Mouse (Mus musculus): ENCODE measurements around the gene Hist1h4c. TPM values are rescaled to one million over a fixed set of nuclear protein-coding genes. Genes with fewer than 3 reads are reported as not detected.
"Not testable (repeated sequence)": the region's sequence is repeated elsewhere in the genome, so short reads cannot be mapped to it uniquely, and the experiment has no call there.

Hist1h4c gene
- polyA plus RNA-seq, 1 experiment from 2014 or later: 2.9 TPM

DNA sequence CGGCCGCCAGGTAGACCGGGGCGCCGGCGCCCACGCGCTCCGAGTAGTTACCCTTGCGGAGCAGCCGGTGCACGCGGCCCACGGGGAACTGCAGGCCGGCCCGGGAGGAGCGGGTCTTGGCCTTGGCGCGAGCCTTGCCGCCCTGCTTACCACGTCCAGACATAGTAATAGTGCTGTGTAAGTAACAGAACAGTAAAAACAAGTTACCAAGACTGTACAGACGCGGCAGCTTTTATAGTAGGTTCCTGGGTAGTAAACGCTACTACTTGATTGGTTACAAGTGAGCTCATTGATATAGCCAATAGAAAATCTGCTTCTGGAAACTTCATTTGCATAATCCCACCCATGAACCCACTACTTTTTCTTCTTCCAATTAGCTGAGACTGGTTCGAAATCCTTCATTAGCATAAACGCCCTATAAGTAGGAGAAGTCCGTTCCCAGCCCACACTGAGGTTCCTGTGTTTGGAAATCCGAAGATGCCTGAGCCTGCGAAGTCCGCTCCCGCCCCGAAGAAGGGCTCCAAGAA is 14.4 kb downstream of the Hist1h4c start, which contains the start of the genes Hist1h2ac and Hist1h2bc:
Gene Hist1h2ac (minus strand): TSS at position 194 of the 527 bp plus-strand sequence.
Gene Hist1h2bc (plus strand): TSS at position 445 of the 527 bp plus-strand sequence.
- Histone ChIP-seq H3K9me3 (ENCODE audit: control insufficient read depth) (no peaks in the 10 kb centered on the region), H3K27ac (ENCODE audit: low read depth, low read length) (peak within 1 kb of the TSS; percentile 95), H3K4me2 (replicated peaks; ENCODE audit: low read depth) (peak within 1 kb of the TSS; percentile 61), H3K4me3 (ENCODE audit: low read depth, low read length) (peak within 1 kb of the TSS; percentile 48), H3K4me1 (replicated peaks; ENCODE audit: control insufficient read depth, insufficient read depth, low read length) (0 out of 2 replicates have a peak, but pooled peaks cover 3% of the 10 kb centered on the region), H3K9ac (ENCODE audit: low read depth, low read length) (peak within 1 kb of the TSS; percentile 60), H3K36me3 (ENCODE audit: control insufficient read depth, insufficient read depth) (no peaks in the 10 kb centered on the region), H3K27me3 (replicated peaks; ENCODE audit: control insufficient read depth, insufficient read depth, low read length) (no peaks in the 10 kb centered on the region)
- peak; percentile 92 for ATAC-seq
- WGBS: 0% methylated on average over 32 of the region's 32 CpGs
- TF ChIP-seq CTCF (IDR thresholded peaks at IDR 0.05; ENCODE audit: low read depth): no peak; the same call in 1 of the 2 replicates

DNA sequence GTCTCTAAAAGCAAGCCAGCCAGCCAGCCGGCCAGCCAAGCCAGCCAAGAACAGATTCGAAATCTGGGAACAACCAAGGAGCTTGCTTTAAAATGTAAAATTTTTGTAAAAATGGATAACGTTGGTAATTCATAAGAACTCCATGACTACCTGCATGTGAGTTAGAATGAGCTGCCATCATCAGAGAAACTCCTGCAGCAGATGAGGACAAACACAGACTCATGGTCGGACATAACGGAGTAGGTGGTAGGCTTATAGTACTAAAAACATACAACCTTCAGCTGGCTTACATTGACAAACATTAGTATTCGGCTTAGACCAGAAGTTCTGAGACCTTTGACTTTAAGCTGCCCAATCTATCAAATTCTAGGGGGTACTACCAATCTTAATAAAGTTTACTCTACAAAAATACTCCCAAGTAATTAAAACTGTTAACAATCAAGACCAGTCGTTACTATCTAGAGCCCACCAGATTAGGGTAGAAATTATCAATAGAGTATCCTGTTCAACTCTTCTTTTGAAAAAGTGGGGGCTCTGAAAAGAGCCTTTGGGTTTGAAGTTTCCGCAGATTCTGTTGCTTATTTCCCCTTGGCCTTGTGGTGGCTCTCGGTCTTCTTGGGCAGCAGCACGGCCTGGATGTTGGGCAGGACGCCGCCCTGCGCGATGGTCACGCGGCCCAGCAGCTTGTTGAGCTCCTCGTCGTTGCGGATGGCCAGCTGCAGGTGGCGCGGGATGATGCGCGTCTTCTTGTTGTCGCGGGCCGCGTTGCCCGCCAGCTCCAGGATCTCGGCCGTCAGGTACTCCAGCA is 15.1 kb downstream of the Hist1h4c start:
- Histone ChIP-seq H3K4me2 (replicated peaks; ENCODE audit: low read depth) (peak overlapping the region; percentile 61), H3K9ac (ENCODE audit: low read depth, low read length) (peak overlapping the region; percentile 31; the same call in 1 of the 2 replicates), H3K4me3 (ENCODE audit: low read depth, low read length) (peak overlapping the region; percentile 48), H3K27ac (ENCODE audit: low read depth, low read length) (peak overlapping the region; percentile 77)
- ATAC-seq: peak; percentile 32
- WGBS: 8% methylated on average over 14 of the region's 30 CpGs
- H3K9me3 ChIP-seq (ENCODE audit: control insufficient read depth); H3K4me1 ChIP-seq (replicated peaks; ENCODE audit: control insufficient read depth, insufficient read depth, low read length); H3K27me3 ChIP-seq (replicated peaks; ENCODE audit: control insufficient read depth, insufficient read depth, low read length); H3K36me3 ChIP-seq (ENCODE audit: control insufficient read depth, insufficient read depth): not testable (repeated sequence)

DNA sequence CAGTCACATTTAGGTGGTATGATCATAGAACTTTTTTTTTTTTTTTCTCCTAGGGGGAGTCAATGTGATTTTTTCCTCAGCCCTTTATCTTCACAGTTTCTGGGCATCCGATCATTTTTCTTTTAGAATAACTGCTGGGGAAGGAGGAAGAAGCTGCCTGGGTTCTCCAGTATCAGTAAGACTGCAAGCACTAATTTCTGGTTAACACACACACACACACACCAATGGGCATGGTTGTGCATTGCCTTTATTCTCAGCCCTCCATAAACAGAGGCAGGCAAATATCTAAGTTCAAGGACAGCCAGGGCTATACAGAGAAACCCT is 15.7 kb downstream of the Hist1h4c start:
- Histone ChIP-seq H3K4me2 (replicated peaks; ENCODE audit: low read depth) (peak overlapping the region; percentile 61), H3K27me3 (replicated peaks; ENCODE audit: control insufficient read depth, insufficient read depth, low read length) (no peaks in the 10 kb centered on the region), H3K27ac (ENCODE audit: low read depth, low read length) (0 out of 2 replicates have a peak overlapping the region, but pooled peaks have one; percentile 60), H3K36me3 (ENCODE audit: control insufficient read depth, insufficient read depth) (no peaks in the 10 kb centered on the region), H3K4me1 (replicated peaks; ENCODE audit: control insufficient read depth, insufficient read depth, low read length) (no peaks in the 10 kb centered on the region), H3K9me3 (ENCODE audit: control insufficient read depth) (no peaks in the 10 kb centered on the region), H3K4me3 (ENCODE audit: low read depth, low read length) (peak overlapping the region; percentile 48), H3K9ac (ENCODE audit: low read depth, low read length) (peak overlapping the region; percentile 31; the same call in 1 of the 2 replicates)
- WGBS: 20% methylated on average over 1 of the region's 1 CpGs
- no peak for TF ChIP-seq CTCF (IDR thresholded peaks at IDR 0.05; ENCODE audit: low read depth)
- no peak for ATAC-seq

DNA sequence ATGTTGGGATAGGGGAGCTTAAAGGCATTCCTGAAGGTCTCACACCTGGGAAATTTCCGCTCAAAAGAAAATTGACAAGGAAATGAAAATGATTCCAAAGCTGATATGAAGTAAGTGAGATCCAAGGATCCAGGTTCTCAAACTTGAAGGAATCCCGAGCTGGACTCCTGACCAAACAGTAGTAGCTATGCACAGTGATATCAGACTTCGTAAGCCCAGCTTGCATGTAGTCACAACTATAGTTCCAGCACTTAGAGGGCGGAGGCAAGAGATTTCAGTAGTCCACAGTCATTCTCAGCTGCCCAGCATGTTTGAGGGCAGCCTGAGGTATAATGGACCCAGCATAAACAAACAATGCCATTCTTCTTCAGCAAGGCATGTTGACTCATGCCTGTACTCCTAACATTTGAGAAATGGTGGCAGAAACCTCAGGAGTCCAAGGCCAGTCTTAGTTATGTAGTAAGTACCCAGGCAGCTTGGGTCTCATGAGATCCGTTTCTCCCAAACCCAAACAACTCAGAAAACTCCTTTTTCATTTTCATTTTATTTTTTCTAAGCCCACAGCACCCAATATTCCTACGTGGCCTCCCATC is 16.2 kb downstream of the Hist1h4c start:
- 78% methylated on average over 6 of the region's 6 CpGs for WGBS
- Histone ChIP-seq H3K27ac (ENCODE audit: low read depth, low read length) (no peak overlapping the region), H3K4me1 (replicated peaks; ENCODE audit: control insufficient read depth, insufficient read depth, low read length) (no peaks in the 10 kb centered on the region), H3K9ac (ENCODE audit: low read depth, low read length) (no peak overlapping the region), H3K4me2 (replicated peaks; ENCODE audit: low read depth) (peak overlapping the region; percentile 61; the same call in 1 of the 2 replicates), H3K36me3 (ENCODE audit: control insufficient read depth, insufficient read depth) (no peaks in the 10 kb centered on the region), H3K4me3 (ENCODE audit: low read depth, low read length) (no peak overlapping the region), H3K9me3 (ENCODE audit: control insufficient read depth) (no peaks in the 10 kb centered on the region), H3K27me3 (replicated peaks; ENCODE audit: control insufficient read depth, insufficient read depth, low read length) (no peaks in the 10 kb centered on the region)
- ATAC-seq: no peak
- TF ChIP-seq CTCF (IDR thresholded peaks at IDR 0.05; ENCODE audit: low read depth): no peak

DNA sequence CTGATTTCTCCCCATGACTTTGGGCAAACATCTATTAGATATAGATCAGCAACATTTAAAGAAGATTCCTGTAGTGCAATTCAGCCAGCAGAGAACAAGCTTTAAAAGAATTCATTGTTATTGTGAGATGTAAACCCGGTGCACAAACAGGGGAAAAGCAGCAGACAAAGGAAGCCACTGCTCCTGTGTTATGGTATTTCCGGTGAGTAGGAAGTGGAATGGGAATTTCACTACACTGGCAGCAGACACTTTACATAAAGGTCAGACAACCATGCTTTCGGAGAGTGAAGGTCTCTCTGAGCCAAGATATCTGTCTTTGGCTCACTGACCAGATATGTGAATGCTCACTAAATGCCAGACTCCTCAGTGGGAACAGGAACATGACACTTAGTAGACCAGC is 35.7 kb downstream of the Hist1h4c start:
- H3K27me3 ChIP-seq (replicated peaks; ENCODE audit: control insufficient read depth, insufficient read depth, low read length): no peaks in the 10 kb centered on the region
- no peak overlapping the region for H3K4me3 ChIP-seq (ENCODE audit: low read depth, low read length)
- TF ChIP-seq CTCF (IDR thresholded peaks at IDR 0.05; ENCODE audit: low read depth): no peak
- ATAC-seq: no peak
- H3K9ac ChIP-seq (ENCODE audit: low read depth, low read length): no peak overlapping the region
- WGBS: 56% methylated on average over 3 of the region's 3 CpGs
- no peaks in the 10 kb centered on the region for H3K4me1 ChIP-seq (replicated peaks; ENCODE audit: control insufficient read depth, insufficient read depth, low read length)
- H3K9me3 ChIP-seq (ENCODE audit: control insufficient read depth): no peaks in the 10 kb centered on the region
- H3K4me2 ChIP-seq (replicated peaks; ENCODE audit: low read depth): no peak overlapping the region
- H3K36me3 ChIP-seq (ENCODE audit: control insufficient read depth, insufficient read depth): no peaks in the 10 kb centered on the region
- no peak overlapping the region for H3K27ac ChIP-seq (ENCODE audit: low read depth, low read length)

DNA sequence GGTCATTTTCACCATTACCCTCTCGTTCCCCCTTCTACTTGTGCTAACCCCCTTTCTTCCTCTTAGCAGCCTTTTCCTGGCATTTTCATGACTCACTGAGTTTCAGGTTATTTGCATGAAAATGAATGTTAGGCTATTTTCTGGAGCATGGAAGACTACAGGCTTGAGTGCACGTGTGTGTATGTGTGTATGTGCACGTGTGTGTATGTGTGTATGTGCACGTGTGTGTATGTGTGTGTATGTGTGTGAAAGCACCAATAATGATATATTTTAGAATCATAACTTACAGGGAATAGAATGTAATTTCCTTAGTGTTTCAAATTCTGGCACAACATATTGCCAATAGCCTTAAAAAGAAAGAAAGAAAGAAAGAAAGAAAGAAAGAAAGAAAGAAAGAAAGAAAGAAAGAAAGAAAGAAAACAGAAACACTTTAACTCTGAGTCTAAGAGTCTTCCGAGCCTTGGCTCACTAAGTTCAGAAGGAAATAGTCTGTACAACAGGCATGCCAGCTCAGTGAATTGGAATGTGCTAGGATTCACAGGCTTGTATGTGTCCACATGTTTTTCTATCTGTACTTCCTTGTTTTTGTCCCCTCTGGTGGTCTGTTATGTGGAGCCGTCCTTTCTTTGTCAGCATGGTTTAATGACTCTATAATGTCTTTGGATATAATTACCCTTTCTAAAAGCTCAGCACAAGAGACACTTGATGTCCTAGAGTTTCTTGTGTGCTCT is 38.5 kb downstream of the Hist1h4c start:
- no peak overlapping the region for H3K27ac ChIP-seq (ENCODE audit: low read depth, low read length)
- no peaks in the 10 kb centered on the region for H3K27me3 ChIP-seq (replicated peaks; ENCODE audit: control insufficient read depth, insufficient read depth, low read length)
- ATAC-seq: no peak
- H3K9ac ChIP-seq (ENCODE audit: low read depth, low read length): no peak overlapping the region
- no peak for TF ChIP-seq CTCF (IDR thresholded peaks at IDR 0.05; ENCODE audit: low read depth)
- 68% methylated on average over 6 of the region's 6 CpGs for WGBS
- H3K4me1 ChIP-seq (replicated peaks; ENCODE audit: control insufficient read depth, insufficient read depth, low read length): no peaks in the 10 kb centered on the region
- H3K9me3 ChIP-seq (ENCODE audit: control insufficient read depth): no peaks in the 10 kb centered on the region
- H3K4me2 ChIP-seq (replicated peaks; ENCODE audit: low read depth): no peak overlapping the region
- H3K4me3 ChIP-seq (ENCODE audit: low read depth, low read length): no peak overlapping the region
- H3K36me3 ChIP-seq (ENCODE audit: control insufficient read depth, insufficient read depth): no peaks in the 10 kb centered on the region

Small RNA genes lying within 50 kb of the gene (microRNA-seq; reads per million reads assigned to microRNA genes)
- gene Gm44314 (not detected), gene Gm44350 (not detected)

Other genes starting within 250 kb of the Hist1h4c start
- gene Btn1a1, start 232.6 kb downstream of the Hist1h4c start, polyA plus RNA-seq (2015; fragmentation: Nextera tagmentation; extraction: Ambion mirVana): not detected in 2 replicates
- gene Btn2a2, start 209.6 kb downstream of the Hist1h4c start, polyA plus RNA-seq (2015; fragmentation: Nextera tagmentation; extraction: Ambion mirVana): not detected in 2 replicates
- gene Hist1h4h, start 167.4 kb downstream of the Hist1h4c start, polyA plus RNA-seq (2015; fragmentation: Nextera tagmentation; extraction: Ambion mirVana): 6.1 and 8.1 TPM in 2 replicates
- 2.7 and 3.0 TPM in 2 replicates for gene Hist1h2af, start 164.5 kb downstream of the Hist1h4c start, polyA plus RNA-seq (2015; fragmentation: Nextera tagmentation; extraction: Ambion mirVana)
- 1.2 and 2.1 TPM in 2 replicates for gene Hist1h3g, start 163.0 kb downstream of the Hist1h4c start, polyA plus RNA-seq (2015; fragmentation: Nextera tagmentation; extraction: Ambion mirVana)
- 0.18 and 0.23 TPM in 2 replicates for gene Hist1h2bh, start 155.1 kb downstream of the Hist1h4c start, polyA plus RNA-seq (2015; fragmentation: Nextera tagmentation; extraction: Ambion mirVana)
- gene Hist1h3f, start 154.4 kb downstream of the Hist1h4c start, polyA plus RNA-seq (2015; fragmentation: Nextera tagmentation; extraction: Ambion mirVana): 0.37 TPM in 1 of 2 replicates, not detected in the other
- gene Hist1h4f, start 146.8 kb downstream of the Hist1h4c start, polyA plus RNA-seq (2015; fragmentation: Nextera tagmentation; extraction: Ambion mirVana): 0.46 TPM in 1 of 2 replicates, not detected in the other
- 0.13 and 0.21 TPM in 2 replicates for gene Hist1h1d, start 145.2 kb downstream of the Hist1h4c start, polyA plus RNA-seq (2015; fragmentation: Nextera tagmentation; extraction: Ambion mirVana)
- gene Hist1h3e, start 136.1 kb downstream of the Hist1h4c start, polyA plus RNA-seq (2015; fragmentation: Nextera tagmentation; extraction: Ambion mirVana): 2.2 and 2.4 TPM in 2 replicates
- gene Hist1h2ae, start 127.2 kb downstream of the Hist1h4c start, polyA plus RNA-seq (2015; fragmentation: Nextera tagmentation; extraction: Ambion mirVana): 17.7 and 24.0 TPM in 2 replicates
- gene Hist1h2bg, start 127.1 kb downstream of the Hist1h4c start, polyA plus RNA-seq (2015; fragmentation: Nextera tagmentation; extraction: Ambion mirVana): 3.1 and 4.4 TPM in 2 replicates
- gene Hist1h2bf, start 124.3 kb downstream of the Hist1h4c start, polyA plus RNA-seq (2015; fragmentation: Nextera tagmentation; extraction: Ambion mirVana): 0.64 and 1.3 TPM in 2 replicates
- gene Hist1h2ad, start 124.1 kb downstream of the Hist1h4c start, polyA plus RNA-seq (2015; fragmentation: Nextera tagmentation; extraction: Ambion mirVana): 0.97 and 1.3 TPM in 2 replicates
- 1.6 and 2.3 TPM in 2 replicates for gene Hist1h3d, start 122.7 kb downstream of the Hist1h4c start, polyA plus RNA-seq (2015; fragmentation: Nextera tagmentation; extraction: Ambion mirVana)
- 34.7 and 35.3 TPM in 2 replicates for gene Hist1h4d, start 116.9 kb downstream of the Hist1h4c start, polyA plus RNA-seq (2015; fragmentation: Nextera tagmentation; extraction: Ambion mirVana)
- gene Hist1h2be, start 77.3 kb downstream of the Hist1h4c start, polyA plus RNA-seq (2015; fragmentation: Nextera tagmentation; extraction: Ambion mirVana): 0.30 and 0.46 TPM in 2 replicates
- 6.8 and 6.9 TPM in 2 replicates for gene Hist1h1e, start 75.9 kb downstream of the Hist1h4c start, polyA plus RNA-seq (2015; fragmentation: Nextera tagmentation; extraction: Ambion mirVana)
- gene Hist1h2ac, start 14.5 kb downstream of the Hist1h4c start, polyA plus RNA-seq (2015; fragmentation: Nextera tagmentation; extraction: Ambion mirVana): 0.46 TPM in 2 replicates
- gene Hist1h2bc, start 14.3 kb downstream of the Hist1h4c start, polyA plus RNA-seq (2015; fragmentation: Nextera tagmentation; extraction: Ambion mirVana): 211 and 224 TPM in 2 replicates
- gene Hist1h1t, start 2.6 kb downstream of the Hist1h4c start, polyA plus RNA-seq (2015; fragmentation: Nextera tagmentation; extraction: Ambion mirVana): not detected in 2 replicates
- gene Hfe, start 12.4 kb upstream of the Hist1h4c start, polyA plus RNA-seq (2015; fragmentation: Nextera tagmentation; extraction: Ambion mirVana): 12.5 TPM in 2 replicates
- gene Hist1h1c, start 40.4 kb upstream of the Hist1h4c start, polyA plus RNA-seq (2015; fragmentation: Nextera tagmentation; extraction: Ambion mirVana): 105 and 107 TPM in 2 replicates
- 1.2 and 1.4 TPM in 2 replicates for gene Hist1h3c, start 47.1 kb upstream of the Hist1h4c start, polyA plus RNA-seq (2015; fragmentation: Nextera tagmentation; extraction: Ambion mirVana)
- gene Hist1h2bb, start 48.3 kb upstream of the Hist1h4c start, polyA plus RNA-seq (2015; fragmentation: Nextera tagmentation; extraction: Ambion mirVana): 0.37 and 0.48 TPM in 2 replicates
- gene Hist1h2ab, start 52.7 kb upstream of the Hist1h4c start, polyA plus RNA-seq (2015; fragmentation: Nextera tagmentation; extraction: Ambion mirVana): 11.7 and 12.1 TPM in 2 replicates
- gene Hist1h3b, start 53.8 kb upstream of the Hist1h4c start, polyA plus RNA-seq (2015; fragmentation: Nextera tagmentation; extraction: Ambion mirVana): 1.3 and 1.5 TPM in 2 replicates
- gene Hist1h4b, start 58.6 kb upstream of the Hist1h4c start, polyA plus RNA-seq (2015; fragmentation: Nextera tagmentation; extraction: Ambion mirVana): 0.76 and 1.4 TPM in 2 replicates
- gene Hist1h4a, start 62.8 kb upstream of the Hist1h4c start, polyA plus RNA-seq (2015; fragmentation: Nextera tagmentation; extraction: Ambion mirVana): 0.43 TPM in 1 of 2 replicates, not detected in the other
- gene Hist1h3a, start 63.9 kb upstream of the Hist1h4c start, polyA plus RNA-seq (2015; fragmentation: Nextera tagmentation; extraction: Ambion mirVana): 4.1 and 4.5 TPM in 2 replicates
- 0.60 and 0.85 TPM in 2 replicates for gene Hist1h1a, start 65.2 kb upstream of the Hist1h4c start, polyA plus RNA-seq (2015; fragmentation: Nextera tagmentation; extraction: Ambion mirVana)
- 0.10 TPM in 1 of 2 replicates, not detected in the other for gene Trim38, start 71.5 kb upstream of the Hist1h4c start, polyA plus RNA-seq (2015; fragmentation: Nextera tagmentation; extraction: Ambion mirVana)
- 0.05 TPM in 1 of 2 replicates, not detected in the other for gene Slc17a2, start 108.5 kb upstream of the Hist1h4c start, polyA plus RNA-seq (2015; fragmentation: Nextera tagmentation; extraction: Ambion mirVana)
- 0.09 and 0.12 TPM in 2 replicates for gene Slc17a3, start 141.0 kb upstream of the Hist1h4c start, polyA plus RNA-seq (2015; fragmentation: Nextera tagmentation; extraction: Ambion mirVana)
- 0.68 and 0.98 TPM in 2 replicates for gene Slc17a1, start 169.3 kb upstream of the Hist1h4c start, polyA plus RNA-seq (2015; fragmentation: Nextera tagmentation; extraction: Ambion mirVana)
- 31.3 and 39.0 TPM in 2 replicates for gene Slc17a4, start 216.6 kb upstream of the Hist1h4c start, polyA plus RNA-seq (2015; fragmentation: Nextera tagmentation; extraction: Ambion mirVana)
- not detected in 2 replicates for gene Hist1h2ba, start 235.7 kb upstream of the Hist1h4c start, polyA plus RNA-seq (2015; fragmentation: Nextera tagmentation; extraction: Ambion mirVana)
- gene Hist1h2aa, start 236.0 kb upstream of the Hist1h4c start, polyA plus RNA-seq (2015; fragmentation: Nextera tagmentation; extraction: Ambion mirVana): not detected in 2 replicates

All from intestine, postnatal 0 days (tissue).